Mouse (Mus musculus): ENCODE data around the gene Olfr392.

Gene Olfr392

DNA sequence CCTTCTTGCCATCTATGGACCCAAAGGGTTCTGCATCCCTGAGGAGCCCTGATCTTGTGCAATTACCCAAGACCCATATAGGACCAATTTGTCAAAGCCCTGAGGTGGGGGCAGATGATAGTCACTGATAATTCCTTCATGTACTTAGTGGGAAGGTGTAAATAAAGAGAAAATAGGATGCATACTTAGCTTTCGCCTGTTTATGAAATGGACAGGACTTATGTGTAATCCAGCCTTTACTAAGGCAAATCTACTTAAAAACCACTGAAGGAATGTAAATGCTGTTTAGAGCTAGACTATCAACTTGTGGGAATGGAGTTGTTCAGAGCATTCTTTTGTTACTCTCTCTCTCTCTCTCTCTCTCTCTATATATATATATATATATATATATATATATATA, at the start of gene Olfr392:
TSS of gene Olfr392 (minus strand) at position 101 of the 400 bp plus-strand sequence.
- DNase-seq (ENCODE audit: low read depth, low spot score), result no peak

DNA sequence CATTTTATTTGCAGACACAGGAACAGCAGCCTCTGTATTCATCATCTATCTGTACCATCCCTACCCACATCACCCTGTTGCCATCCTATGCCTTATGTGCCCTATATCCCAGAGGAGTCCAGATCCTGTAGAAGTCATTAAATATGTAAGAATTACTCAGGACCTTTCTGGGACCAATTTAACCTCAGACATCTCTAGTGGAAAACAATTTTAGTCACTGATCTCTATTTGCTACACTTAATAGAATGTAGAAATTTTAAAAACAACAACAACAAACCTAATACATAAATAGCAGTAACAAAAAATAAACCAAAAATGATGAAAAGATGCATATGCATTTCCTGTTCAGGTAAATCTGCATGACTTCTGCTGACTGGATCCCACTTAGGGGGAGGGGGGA, 34.5 kb upstream of the Olfr392 start, which contains the start of gene Olfr393:
TSS of gene Olfr393 (minus strand) at position 101 of the 400 bp plus-strand sequence.
- no peak for DNase-seq (ENCODE audit: low read depth, low spot score)

DNA sequence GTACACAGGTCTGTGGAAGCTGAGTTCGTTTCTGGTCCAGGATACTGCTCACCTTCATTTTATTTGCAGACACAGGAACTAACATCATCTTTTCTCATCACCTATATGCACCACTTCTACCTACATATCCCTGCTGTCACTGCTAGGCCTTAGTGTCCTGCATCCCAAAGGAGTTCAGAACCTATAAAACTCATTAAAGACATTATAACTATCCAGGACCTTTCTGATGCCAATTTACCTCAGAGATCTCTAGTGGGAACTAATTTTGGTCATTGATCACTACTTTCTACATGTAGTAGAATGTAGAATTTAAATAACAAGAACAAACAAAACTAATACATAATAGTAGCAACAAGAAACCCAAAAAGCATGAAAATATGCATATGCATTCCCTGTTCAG, 13.9 kb downstream of the Olfr392 start, which contains the start of gene Olfr391-ps:
TSS of gene Olfr391-ps (minus strand) at position 101 of the 400 bp plus-strand sequence.
- no peak for DNase-seq (ENCODE audit: low read depth, low spot score)

DNA sequence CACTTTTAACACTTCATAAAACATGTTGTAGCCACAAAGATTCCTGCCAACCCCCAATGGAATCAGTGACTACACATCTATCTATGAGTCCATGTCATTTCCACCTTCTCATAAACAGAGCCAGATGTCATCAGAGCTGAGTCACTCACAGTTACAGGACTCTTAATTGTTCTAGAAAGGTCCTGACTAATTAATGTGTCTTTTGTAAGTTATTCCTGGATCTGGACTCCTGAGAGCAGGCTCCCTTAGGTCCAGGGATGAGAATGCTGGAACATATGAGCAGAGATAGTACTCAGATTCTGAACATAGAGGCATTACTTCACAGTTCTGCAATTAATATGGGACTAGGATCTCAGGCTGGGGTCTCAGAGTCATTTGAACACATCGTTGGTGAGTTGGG, 34.2 kb downstream of the Olfr392 start, which contains the start of gene Olfr390:
TSS of gene Olfr390 (plus strand) at position 301 of the 400 bp plus-strand sequence.
- DNase-seq (ENCODE audit: low read depth, low spot score), result no peak

DNA sequence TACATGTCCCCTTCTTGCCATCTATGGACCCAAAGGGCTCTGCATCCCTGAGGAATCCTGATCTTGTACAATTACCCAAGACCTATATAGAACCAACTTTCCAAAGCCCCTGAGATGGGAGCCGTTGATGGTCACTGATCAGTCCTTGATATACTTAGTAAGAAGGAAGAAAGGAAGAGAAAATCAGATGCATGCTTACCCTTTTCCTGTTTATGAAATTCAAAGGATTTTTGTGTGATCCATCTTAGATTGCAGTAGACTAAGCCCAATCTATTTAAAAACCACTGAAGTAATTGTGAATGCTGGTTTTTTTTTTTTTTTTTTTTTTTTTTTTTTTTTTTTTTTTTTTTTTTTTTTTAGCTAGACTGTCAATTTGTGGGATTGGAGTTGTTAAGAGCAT, 36.2 kb downstream of the Olfr392 start, which contains the start of gene Olfr389:
TSS of gene Olfr389 (minus strand) at position 101 of the 400 bp plus-strand sequence.
- no peak for DNase-seq (ENCODE audit: low read depth, low spot score)

Measured in WW6 (cell line).